ENCODE assay signal across 8 mouse cellular contexts in genomic region chr9:21987592-21988342, GRCm38 (mm10). TPM values are rescaled to one million over a fixed set of nuclear protein-coding genes. Genes with fewer than 3 reads are reported as not detected.
A peak's percentile ranks its signal among the peaks of the same experiment; 100 is the strongest.
DNase-seq lines count a peak whose midpoint lies in the region; ATAC-seq and TF ChIP-seq lines count a peak whose summit lies in the region.

No protein-coding gene starts in this region.

- H3K9me3 ChIP-seq in heart, embryonic 12.5 days (replicated peaks) = no peaks in the 10 kb centered on the region
- H3K9me3 ChIP-seq in hindbrain, postnatal 0 days (ENCODE audit: low read length) = no peaks in the 10 kb centered on the region
- H3K9me3 ChIP-seq in midbrain, embryonic 16.5 days (replicated peaks; ENCODE audit: control insufficient read depth, low read length, poor library complexity, severe bottlenecking) = no peaks in the 10 kb centered on the region

- no peak overlapping the region for H3K27ac ChIP-seq in heart, embryonic 12.5 days (ENCODE audit: poor library complexity, severe bottlenecking)
- H3K27ac ChIP-seq in hindbrain, postnatal 0 days = no peak overlapping the region
- no peak overlapping the region for H3K27ac ChIP-seq in midbrain, embryonic 16.5 days (ENCODE audit: low read length)

- H3K4me3 ChIP-seq in heart, embryonic 12.5 days = peak overlapping the region; percentile 59; the same call in 1 of the 2 replicates
- H3K4me3 ChIP-seq in hindbrain, postnatal 0 days (ENCODE audit: low read length) = peak overlapping the region; percentile 41
- H3K4me3 ChIP-seq in midbrain, embryonic 16.5 days (ENCODE audit: low read depth, low read length) = peak overlapping the region; percentile 35

- H3K4me2 ChIP-seq in heart, embryonic 12.5 days = peak overlapping the region; percentile 94
- H3K4me2 ChIP-seq in hindbrain, postnatal 0 days (ENCODE audit: low read depth, low read length) = peak overlapping the region; percentile 73
- peak overlapping the region; percentile 75 for H3K4me2 ChIP-seq in midbrain, embryonic 16.5 days (ENCODE audit: low read length)

- ATAC-seq in heart, embryonic 12.5 days (ENCODE audit: insufficient number of reproducible peaks, low FRiP score) = no peak
- no peak for ATAC-seq in hindbrain, postnatal 0 days
- ATAC-seq in midbrain, embryonic 16.5 days = no peak
- no peak for ATAC-seq in megakaryocyte progenitor cell, adult 5-6 weeks (replicated peaks; ENCODE audit: poor library complexity)

- no peak for DNase-seq in heart, adult 8-10 months (ENCODE audit: low spot score)
- DNase-seq in cerebellum, postnatal 10 days = peak; percentile 78 to 79
- DNase-seq in hindbrain, postnatal 0 days (ENCODE audit: low spot score) = no peak
- DNase-seq in thymus, postnatal 0 days (ENCODE audit: low spot score) = no peak
- DNase-seq in left cerebral cortex, adult 8-10 months (ENCODE audit: low spot score in 2 of 2) = no peak

- TF ChIP-seq CTCF in hindbrain, postnatal 0 days (IDR thresholded peaks at IDR 0.05; ENCODE audit: low read depth) = no peak

- 5% methylated on average over 36 of the region's 36 CpGs for WGBS in heart, embryonic 12.5 days
- WGBS in hindbrain, postnatal 0 days = 10% methylated on average over 36 of the region's 36 CpGs
- WGBS in midbrain, embryonic 16.5 days = 10% methylated on average over 36 of the region's 36 CpGs

- H3K27me3 ChIP-seq in heart, embryonic 12.5 days (replicated peaks) = peaks cover 98% of the 10 kb centered on the region
- H3K27me3 ChIP-seq in hindbrain, postnatal 0 days (ENCODE audit: insufficient read depth, low read length) = peaks cover 27% of the 10 kb centered on the region
- H3K27me3 ChIP-seq in midbrain, embryonic 16.5 days (ENCODE audit: control insufficient read depth, insufficient read depth, low read depth, low read length) = peaks cover 48% of the 10 kb centered on the region

- no peak overlapping the region for H3K9ac ChIP-seq in heart, embryonic 12.5 days
- H3K9ac ChIP-seq in hindbrain, postnatal 0 days (replicated peaks; ENCODE audit: low read length) = peak overlapping the region; percentile 45; the same call in 1 of the 2 replicates
- 0 out of 2 replicates have a peak overlapping the region, but pooled peaks have one; percentile 38 for H3K9ac ChIP-seq in midbrain, embryonic 16.5 days (ENCODE audit: low read depth, low read length)

- peaks cover 23% of the 10 kb centered on the region for H3K4me1 ChIP-seq in heart, embryonic 12.5 days (replicated peaks)
- H3K4me1 ChIP-seq in hindbrain, postnatal 0 days (ENCODE audit: insufficient read depth, low read length) = peaks cover 16% of the 10 kb centered on the region
- peaks cover 19% of the 10 kb centered on the region for H3K4me1 ChIP-seq in midbrain, embryonic 16.5 days (ENCODE audit: control insufficient read depth, insufficient read depth, low read length)

- no peaks in the 10 kb centered on the region for H3K36me3 ChIP-seq in heart, embryonic 12.5 days
- H3K36me3 ChIP-seq in hindbrain, postnatal 0 days (ENCODE audit: insufficient read depth, low read length) = no peaks in the 10 kb centered on the region
- no peaks in the 10 kb centered on the region for H3K36me3 ChIP-seq in midbrain, embryonic 16.5 days (ENCODE audit: control insufficient read depth, insufficient read depth, low read length)

RNA-seq across cellular contexts. Expression of gene Rgl3, which starts 1.5 kb away (rescaled TPM):
- 1.7 and 2.0 TPM in 2 replicates for polyA plus RNA-seq in heart, embryonic 12.5 days (2016; fragmentation: Nextera tagmentation; extraction: Ambion mirVana)
- 1 to 10 TPM; 4.1 to 5.9 (median 4.3) TPM for total RNA-seq in heart, adult 8-10 months (2022)
- 4.2 and 5.1 TPM in 2 replicates for total RNA-seq in hindbrain, postnatal 0 days (2014; rRNA removed)
- 2.5 and 3.5 TPM in 2 replicates for polyA plus RNA-seq in hindbrain, postnatal 0 days (2015; fragmentation: Nextera tagmentation; extraction: Ambion mirVana)
- polyA plus RNA-seq in midbrain, embryonic 16.5 days (2015; fragmentation: Nextera tagmentation; extraction: Ambion mirVana) = 0.88 and 1.5 TPM in 2 replicates
- polyA plus RNA-seq in thymus, postnatal 0 days (2015; fragmentation: Nextera tagmentation; extraction: Ambion mirVana) = 2.8 and 3.8 TPM in 2 replicates
- total RNA-seq in left cerebral cortex, adult 8-10 months (2022) = 1 to 10 TPM; 2.7 to 4.4 (median 3.2) TPM
- total RNA-seq in megakaryocyte progenitor cell, adult 5-6 weeks (2015) = not detected in 2 replicates
- total RNA-seq in megakaryocyte progenitor cell, adult 5-6 weeks (2017) = not detected in 2 replicates

RNA-seq across cellular contexts. Expression of gene Ccdc151, which starts 14.7 kb away (rescaled TPM):
- polyA plus RNA-seq in heart, embryonic 12.5 days (2016; fragmentation: Nextera tagmentation; extraction: Ambion mirVana) = 0.17 and 0.29 TPM in 2 replicates
- total RNA-seq in heart, adult 8-10 months (2022) = not detected
- total RNA-seq in hindbrain, postnatal 0 days (2014; rRNA removed) = 3.3 and 6.0 TPM in 2 replicates
- 4.2 and 4.6 TPM in 2 replicates for polyA plus RNA-seq in hindbrain, postnatal 0 days (2015; fragmentation: Nextera tagmentation; extraction: Ambion mirVana)
- polyA plus RNA-seq in midbrain, embryonic 16.5 days (2015; fragmentation: Nextera tagmentation; extraction: Ambion mirVana) = 5.6 and 6.2 TPM in 2 replicates
- 0.44 and 0.52 TPM in 2 replicates for polyA plus RNA-seq in thymus, postnatal 0 days (2015; fragmentation: Nextera tagmentation; extraction: Ambion mirVana)
- 1 to 10 TPM; 6.6 to 9.2 (median 6.7) TPM for total RNA-seq in left cerebral cortex, adult 8-10 months (2022)
- total RNA-seq in megakaryocyte progenitor cell, adult 5-6 weeks (2015) = not detected in 2 replicates
- not detected in 2 replicates for total RNA-seq in megakaryocyte progenitor cell, adult 5-6 weeks (2017)

RNA-seq across cellular contexts. Expression of gene Prkcsh, which starts 14.8 kb away (rescaled TPM):
- polyA plus RNA-seq in heart, embryonic 12.5 days (2016; fragmentation: Nextera tagmentation; extraction: Ambion mirVana) = 79.5 and 81.4 TPM in 2 replicates
- 10 to 100 TPM; 61.9 to 67.3 (median 65.5) TPM for total RNA-seq in heart, adult 8-10 months (2022)
- total RNA-seq in hindbrain, postnatal 0 days (2014; rRNA removed) = 84.9 and 89.7 TPM in 2 replicates
- 67.5 and 69.7 TPM in 2 replicates for polyA plus RNA-seq in hindbrain, postnatal 0 days (2015; fragmentation: Nextera tagmentation; extraction: Ambion mirVana)
- polyA plus RNA-seq in midbrain, embryonic 16.5 days (2015; fragmentation: Nextera tagmentation; extraction: Ambion mirVana) = 83.0 and 90.3 TPM in 2 replicates
- 68.5 and 72.8 TPM in 2 replicates for polyA plus RNA-seq in thymus, postnatal 0 days (2015; fragmentation: Nextera tagmentation; extraction: Ambion mirVana)
- 10 to 100 TPM; 89.5 to 94.0 (median 91.8) TPM for total RNA-seq in left cerebral cortex, adult 8-10 months (2022)
- total RNA-seq in megakaryocyte progenitor cell, adult 5-6 weeks (2015) = 50.3 and 51.2 TPM in 2 replicates
- total RNA-seq in megakaryocyte progenitor cell, adult 5-6 weeks (2017) = 136 and 146 TPM in 2 replicates

RNA-seq across cellular contexts. Expression of gene Epor, which starts 24.5 kb away (rescaled TPM):
- 10.9 and 12.0 TPM in 2 replicates for polyA plus RNA-seq in heart, embryonic 12.5 days (2016; fragmentation: Nextera tagmentation; extraction: Ambion mirVana)
- total RNA-seq in heart, adult 8-10 months (2022) = 1 to 10 TPM; 1.6 to 2.9 (median 2.3) TPM
- 0.89 and 1.7 TPM in 2 replicates for total RNA-seq in hindbrain, postnatal 0 days (2014; rRNA removed)
- 2.3 TPM in 2 replicates for polyA plus RNA-seq in hindbrain, postnatal 0 days (2015; fragmentation: Nextera tagmentation; extraction: Ambion mirVana)
- 1.2 and 1.4 TPM in 2 replicates for polyA plus RNA-seq in midbrain, embryonic 16.5 days (2015; fragmentation: Nextera tagmentation; extraction: Ambion mirVana)
- polyA plus RNA-seq in thymus, postnatal 0 days (2015; fragmentation: Nextera tagmentation; extraction: Ambion mirVana) = 2.5 and 3.1 TPM in 2 replicates
- 10 to 100 TPM; 12.9 to 15.3 (median 14.4) TPM for total RNA-seq in left cerebral cortex, adult 8-10 months (2022)
- 3.0 and 6.0 TPM in 2 replicates for total RNA-seq in megakaryocyte progenitor cell, adult 5-6 weeks (2015)
- 3.8 and 5.0 TPM in 2 replicates for total RNA-seq in megakaryocyte progenitor cell, adult 5-6 weeks (2017)

RNA-seq across cellular contexts. Expression of gene Swsap1, which starts 32.2 kb away (rescaled TPM):
- 4.8 and 5.8 TPM in 2 replicates for polyA plus RNA-seq in heart, embryonic 12.5 days (2016; fragmentation: Nextera tagmentation; extraction: Ambion mirVana)
- total RNA-seq in heart, adult 8-10 months (2022) = 1 to 10 TPM; 8.5 to 8.9 (median 8.7) TPM
- total RNA-seq in hindbrain, postnatal 0 days (2014; rRNA removed) = 27.8 and 35.8 TPM in 2 replicates
- 8.0 and 9.0 TPM in 2 replicates for polyA plus RNA-seq in hindbrain, postnatal 0 days (2015; fragmentation: Nextera tagmentation; extraction: Ambion mirVana)
- 9.5 and 10.5 TPM in 2 replicates for polyA plus RNA-seq in midbrain, embryonic 16.5 days (2015; fragmentation: Nextera tagmentation; extraction: Ambion mirVana)
- polyA plus RNA-seq in thymus, postnatal 0 days (2015; fragmentation: Nextera tagmentation; extraction: Ambion mirVana) = 5.3 and 5.9 TPM in 2 replicates
- total RNA-seq in left cerebral cortex, adult 8-10 months (2022) = 10 to 100 TPM; 13.2 to 15.0 (median 14.8) TPM
- 8.1 and 9.0 TPM in 2 replicates for total RNA-seq in megakaryocyte progenitor cell, adult 5-6 weeks (2015)
- total RNA-seq in megakaryocyte progenitor cell, adult 5-6 weeks (2017) = 4.1 and 5.8 TPM in 2 replicates

Comparison
In these comparisons a context has a peak if more than half of its experiments do, and no peak if none do; other contexts are left out.
1. DNase-seq: peak in cerebellum, postnatal 10 days (2 of 2); none in heart, adult 8-10 months (single experiment), hindbrain, postnatal 0 days (single experiment), thymus, postnatal 0 days (single experiment) and left cerebral cortex, adult 8-10 months (0 of 2).
2. Peak in every context shown above with its lines, with median percentiles within 50 percentile points of each other: H3K4me2 ChIP-seq and H3K4me3 ChIP-seq.